Mouse (Mus musculus) B cell, adult 62 days (primary cell): ENCODE measurements around the gene Idi1. TPM values are rescaled to one million over a fixed set of nuclear protein-coding genes. Genes with fewer than 3 reads are reported as not detected.

ENCODE experiments used
- total RNA-seq: library from RNA; stranded (reverse); gene quantifications from 4 replicates; pipeline ENCODE4 v1.2.4, GENCODE M21; 2023

Idi1 gene
- total RNA-seq, result 12.1 to 16.9 TPM (median 15.1 TPM) in 4 replicates

DNA sequence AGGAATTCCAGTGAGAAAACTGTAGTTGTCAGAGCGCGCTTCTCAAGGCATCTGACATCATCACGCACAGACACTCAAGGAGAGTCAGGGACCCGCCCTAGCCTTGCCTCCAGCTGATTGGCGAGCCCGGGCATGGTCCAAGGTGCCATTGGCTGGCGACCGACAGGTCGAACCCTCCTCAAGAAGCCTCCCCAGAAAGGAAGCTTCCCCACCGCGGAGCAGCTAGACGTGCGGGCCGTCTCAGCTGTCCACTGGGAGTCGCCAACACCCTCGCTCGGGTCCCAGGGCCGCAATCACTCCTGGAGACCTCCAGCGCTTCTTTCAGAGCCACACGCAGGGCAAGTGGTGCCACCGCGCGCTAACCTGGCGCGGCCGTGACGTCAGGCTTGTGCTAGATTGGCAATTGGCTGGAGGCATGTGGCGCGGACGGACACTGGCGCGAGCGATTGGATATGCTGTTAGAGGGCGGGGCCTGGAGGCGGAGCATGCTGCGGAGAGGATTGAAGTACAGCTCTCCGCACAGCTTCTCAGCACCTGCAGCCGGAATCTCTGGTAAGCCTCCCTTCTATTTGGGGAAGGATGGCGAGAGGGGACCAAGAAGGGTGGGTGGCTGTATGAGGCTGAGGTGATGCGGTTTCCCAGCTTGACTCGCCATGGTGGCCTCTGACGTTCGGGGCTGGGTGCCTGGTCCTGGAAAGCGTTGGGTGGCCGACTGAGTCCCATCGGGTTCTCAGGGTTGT is at the start of gene Idi1:
Gene Idi1 (plus strand): TSS at position 57 of the 740 bp plus-strand sequence.

DNA sequence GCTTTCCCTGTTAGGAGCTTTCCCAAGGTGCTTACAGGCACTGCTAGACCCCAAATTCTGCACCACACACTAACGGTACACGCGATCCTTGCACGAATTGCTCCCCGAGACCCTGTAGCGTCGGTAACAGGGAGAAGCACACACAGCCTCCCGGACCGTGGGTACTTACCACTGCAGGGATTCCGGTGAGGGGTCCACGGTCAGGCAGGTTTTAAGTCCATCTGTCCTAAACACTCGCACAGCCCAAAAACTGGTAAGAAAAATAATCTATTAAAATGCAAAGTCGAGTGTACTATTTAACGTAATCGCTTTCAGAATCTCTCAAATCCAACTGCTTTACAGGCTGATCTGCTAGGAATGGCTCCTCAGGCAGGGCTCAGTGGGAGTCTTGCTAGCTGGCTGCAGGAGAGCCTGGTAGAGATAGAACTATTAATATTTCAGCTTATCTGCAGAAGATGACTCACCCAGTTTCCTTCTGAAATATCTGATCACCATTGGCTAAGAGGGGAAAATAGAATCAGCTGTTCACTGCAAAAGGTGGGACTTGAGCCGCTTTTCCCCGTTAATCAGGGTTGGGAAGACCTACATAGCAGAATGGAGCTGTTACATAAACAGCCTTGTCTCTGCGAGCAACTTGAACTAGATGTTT is 13.9 kb upstream of the Idi1 start, which contains the start of gene Wdr37:
Gene Wdr37 (minus strand): TSS at position 596 of the 649 bp plus-strand sequence.

Other genes starting within 250 kb of the Idi1 start
- 38.2 to 52.1 TPM (median 48.1 TPM) in 4 replicates for gene Wdr37, start 13.6 kb upstream of the Idi1 start, total RNA-seq
- gene Gm9745, start 62.7 kb downstream of the Idi1 start, total RNA-seq, result not detected in 4 replicates
- not detected in 4 replicates for gene Idi2, start 67.4 kb downstream of the Idi1 start, total RNA-seq
- 109 to 120 TPM (median 115 TPM) in 4 replicates for gene Gtpbp4, start 110.6 kb downstream of the Idi1 start, total RNA-seq
- 70.0 to 75.5 TPM (median 72.5 TPM) in 4 replicates for gene Larp4b, start 208.4 kb downstream of the Idi1 start, total RNA-seq